Mouse (Mus musculus) skeletal muscle tissue, postnatal 0 days (tissue): ENCODE measurements around the gene Gm42957. TPM values are rescaled to one million over a fixed set of nuclear protein-coding genes. Genes with fewer than 3 reads are reported as not detected.

ENCODE experiments used
- polyA plus RNA-seq: library from polyadenylated mRNA; unstranded; fragments of >200 nt; fragmentation: Nextera tagmentation; extraction: Ambion mirVana; gene quantifications from 2 replicates; pipeline ENCODE4 v1.2.1, GENCODE M21; 2015

Gm42957 gene
- polyA plus RNA-seq, result 0.04 and 0.06 TPM in 2 replicates

DNA sequence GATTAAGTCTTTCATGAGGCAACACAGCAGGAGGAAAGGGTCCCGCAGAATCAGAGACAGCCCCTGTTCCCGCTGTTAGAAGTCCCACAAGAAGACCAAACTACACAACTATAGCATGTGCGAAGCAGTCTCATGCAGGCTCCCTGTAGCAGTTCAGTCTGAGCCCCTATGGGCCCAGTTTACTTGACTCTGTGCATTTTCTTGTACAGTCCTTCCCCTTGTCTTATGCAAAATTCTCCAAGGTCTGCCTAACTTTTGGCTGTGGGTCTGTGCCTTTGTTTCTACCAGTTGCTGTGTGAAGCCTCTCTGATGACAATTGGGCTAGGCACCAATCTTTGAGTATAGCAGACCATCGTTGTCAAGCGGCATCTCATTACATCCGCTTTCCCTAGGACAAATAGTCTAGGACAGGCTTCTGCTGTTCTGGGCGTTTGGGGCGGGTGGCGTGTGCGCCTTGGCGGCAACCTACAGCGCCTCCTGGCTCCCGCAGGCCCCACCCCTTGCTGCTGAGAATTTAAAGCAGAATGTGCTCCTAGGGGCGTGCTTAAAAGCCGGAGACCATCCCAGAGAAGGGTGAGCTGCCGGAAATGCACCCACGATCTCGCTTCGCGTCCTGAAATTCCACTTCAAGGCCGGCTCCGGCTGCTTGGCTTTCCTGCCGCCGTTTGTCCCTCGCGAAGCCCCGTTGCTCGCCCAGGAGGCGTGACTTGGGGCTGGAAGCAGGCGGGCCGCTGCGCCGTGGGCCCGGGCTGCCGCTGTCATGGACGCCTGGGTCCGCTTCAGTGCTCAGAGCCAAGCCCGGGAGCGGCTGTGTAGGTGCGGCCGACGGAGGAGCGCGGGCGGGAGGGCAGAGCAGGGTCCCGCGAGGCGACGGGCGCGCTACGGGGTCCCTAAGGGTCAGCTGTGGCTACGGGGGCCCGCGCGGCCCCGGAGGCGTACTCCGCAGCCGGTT lies at the start of gene Gm42957, which contains the start of gene Pex11b:
Gene Gm42957 (plus strand): TSS at position 547 of the 952 bp plus-strand sequence.
Gene Pex11b (plus strand): TSS at position 449 of the 952 bp plus-strand sequence.

DNA sequence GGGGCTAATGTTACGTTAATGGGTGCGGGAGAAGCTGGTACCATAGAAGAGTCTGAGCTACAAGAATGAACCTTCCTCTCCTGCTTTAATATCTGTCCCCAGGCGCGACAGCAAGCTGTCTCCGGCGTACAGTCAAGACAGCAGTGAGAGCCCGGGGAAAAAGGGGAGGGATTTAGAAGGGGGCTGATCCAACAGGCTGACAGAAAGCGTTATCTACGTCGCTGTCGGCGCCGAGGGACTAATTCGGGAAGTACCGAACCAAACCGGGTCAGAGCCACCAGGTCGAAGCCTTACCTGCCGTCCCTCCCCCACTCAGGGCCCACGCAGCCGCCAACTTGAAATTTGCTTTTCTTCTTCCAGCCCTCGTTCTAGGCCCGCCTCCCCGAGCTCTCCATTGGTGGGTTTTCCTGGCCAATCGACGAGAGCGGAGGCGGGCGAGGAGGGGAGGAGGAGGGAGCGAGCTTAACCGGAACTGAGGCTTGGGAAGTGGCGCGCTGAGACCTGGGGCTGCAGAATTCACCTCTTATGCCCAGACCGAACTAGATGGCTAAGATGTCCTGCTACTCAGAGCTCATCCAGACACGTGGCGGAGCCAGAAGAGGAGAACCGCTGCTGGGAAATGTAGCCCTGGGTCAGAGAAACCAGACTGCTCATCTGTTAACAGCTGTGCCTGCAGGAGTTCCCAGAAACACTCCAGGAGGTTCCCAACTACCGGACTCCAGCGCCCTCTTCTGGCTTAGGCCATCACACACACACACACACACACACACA lies 41.3 kb upstream of the Gm42957 start, which contains the start of gene Polr3gl:
Gene Polr3gl (minus strand): TSS at position 392 of the 771 bp plus-strand sequence.

DNA sequence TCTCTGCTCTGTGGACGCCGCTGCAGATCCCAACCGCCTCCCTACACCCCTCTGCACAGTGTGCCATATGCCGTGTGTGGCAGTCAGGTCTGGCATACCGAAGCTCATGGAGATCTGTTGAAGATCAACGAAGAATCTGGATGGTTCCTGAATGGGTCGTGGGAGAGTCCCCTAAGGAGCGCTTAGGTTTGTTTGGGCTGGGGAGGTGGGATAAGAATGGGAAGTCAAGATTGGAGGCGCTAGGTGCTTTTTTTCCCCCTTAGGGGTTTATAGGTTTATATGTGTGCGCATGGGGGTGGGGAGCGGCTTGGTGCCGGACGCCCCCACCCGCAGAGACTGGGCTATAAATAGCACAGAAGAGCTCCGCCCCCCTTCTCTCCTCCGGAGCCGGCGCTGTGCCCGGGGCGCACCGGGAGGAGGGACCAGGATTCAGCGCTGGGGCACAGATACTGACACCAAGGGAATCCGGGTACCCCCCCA lies 39.0 kb upstream of the Gm42957 start, which contains the start of gene Ankrd34a:
Gene Ankrd34a (plus strand): TSS at position 409 of the 480 bp plus-strand sequence.

DNA sequence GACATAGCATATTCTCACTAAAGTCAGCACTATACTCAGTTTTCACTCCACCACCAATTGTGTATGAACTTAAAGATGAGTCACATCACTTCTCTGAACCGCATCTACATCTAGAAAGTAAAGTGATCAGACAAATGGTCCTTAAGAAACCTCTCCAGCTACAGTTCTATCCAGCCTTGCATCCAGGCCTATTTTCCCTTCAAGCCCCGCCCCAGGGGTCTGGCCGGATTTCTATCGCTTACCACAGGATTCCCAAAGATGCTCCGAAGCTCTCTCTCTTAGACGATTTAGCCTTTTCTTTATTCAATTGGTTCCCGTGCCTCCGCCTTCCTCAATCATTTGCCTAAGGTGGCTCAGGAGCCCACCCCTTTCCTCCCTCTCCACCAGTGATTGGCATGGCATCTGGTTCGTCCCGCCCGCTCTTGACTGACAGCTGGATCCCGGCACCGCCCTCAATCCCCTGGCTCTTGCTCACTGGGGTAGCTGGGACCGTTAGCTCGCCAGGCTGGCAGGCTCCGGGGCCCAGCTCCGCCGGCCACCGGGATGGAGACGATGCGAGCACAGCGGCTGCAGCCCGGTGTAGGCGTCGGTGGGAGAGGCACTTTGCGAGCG lies 34.5 kb upstream of the Gm42957 start, which contains the start of gene Lix1l:
Gene Lix1l (plus strand): TSS at position 511 of the 612 bp plus-strand sequence.

DNA sequence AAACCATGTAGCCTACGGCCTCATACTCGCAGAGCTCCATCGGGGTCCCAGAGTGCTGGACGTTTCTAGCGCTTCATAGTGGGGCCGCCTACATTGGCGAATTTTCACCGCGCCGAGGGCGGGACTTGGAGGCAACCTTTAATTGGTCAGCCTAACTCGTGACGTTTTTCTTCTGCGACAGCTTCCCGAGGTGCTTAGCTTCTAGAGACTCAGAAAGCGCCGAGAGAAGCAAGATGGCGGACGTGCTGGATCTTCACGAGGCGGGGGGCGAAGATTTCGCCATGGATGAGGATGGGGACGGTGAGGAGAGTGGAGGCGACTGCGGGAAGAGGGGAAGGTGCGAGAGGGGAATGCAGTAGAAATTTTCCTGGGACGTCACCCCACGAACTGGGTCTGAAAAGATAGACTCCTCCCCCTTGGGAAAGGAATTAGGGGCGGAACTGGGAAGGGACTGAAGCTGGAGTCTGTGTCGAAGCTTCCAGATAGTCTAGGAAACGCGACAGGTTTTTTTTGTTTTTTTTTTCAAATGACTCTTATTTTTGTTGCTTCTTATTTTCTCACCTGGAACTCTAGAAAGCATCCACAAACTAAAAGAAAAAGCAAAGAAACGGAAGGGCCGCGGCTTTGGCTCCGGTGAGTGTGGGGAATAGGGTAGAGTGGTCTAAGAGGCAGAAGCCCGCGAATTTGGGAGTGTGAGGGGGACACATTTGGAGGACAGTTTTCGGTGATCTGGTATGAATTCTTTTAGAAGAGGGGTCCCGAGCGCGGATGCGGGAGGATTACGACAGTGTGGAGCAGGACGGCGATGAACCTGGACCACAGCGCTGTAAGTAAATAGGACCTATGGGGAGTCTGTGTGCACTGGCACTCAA lies 5.3 kb upstream of the Gm42957 start, which contains the start of gene Rbm8a:
Gene Rbm8a (plus strand): TSS at position 205 of the 872 bp plus-strand sequence.

DNA sequence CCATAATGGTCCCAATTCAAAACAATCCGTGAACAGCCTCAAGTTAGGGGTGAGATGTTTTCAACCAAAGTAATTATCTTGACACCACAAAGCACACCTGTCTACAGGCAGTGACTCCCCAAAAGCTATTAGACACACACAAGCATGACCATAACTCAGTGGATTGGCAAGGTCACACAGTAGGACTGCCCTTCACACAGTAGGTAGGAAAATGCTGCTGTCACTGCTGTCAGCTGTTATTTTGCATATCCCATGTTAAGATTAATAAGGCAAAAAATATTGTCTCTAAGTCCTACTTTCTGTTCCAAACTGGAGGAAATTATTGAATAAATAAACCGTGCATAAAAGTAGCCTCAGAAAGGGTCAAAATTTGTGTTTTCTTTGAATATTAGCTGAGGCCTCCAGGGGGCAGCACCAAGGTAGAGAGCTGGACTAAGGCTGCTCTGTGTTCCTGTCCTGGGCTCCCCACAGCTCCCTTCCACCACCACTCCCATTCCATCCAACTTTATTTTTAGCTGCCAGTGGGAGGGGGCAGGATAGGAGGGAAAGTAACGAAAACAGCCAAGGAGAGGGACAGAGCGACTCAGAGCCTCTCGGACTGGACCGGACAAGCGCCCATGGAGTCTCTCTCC lies 9.9 kb downstream of the Gm42957 start, which contains the start of gene Itga10:
Gene Itga10 (plus strand): TSS at position 567 of the 632 bp plus-strand sequence.

DNA sequence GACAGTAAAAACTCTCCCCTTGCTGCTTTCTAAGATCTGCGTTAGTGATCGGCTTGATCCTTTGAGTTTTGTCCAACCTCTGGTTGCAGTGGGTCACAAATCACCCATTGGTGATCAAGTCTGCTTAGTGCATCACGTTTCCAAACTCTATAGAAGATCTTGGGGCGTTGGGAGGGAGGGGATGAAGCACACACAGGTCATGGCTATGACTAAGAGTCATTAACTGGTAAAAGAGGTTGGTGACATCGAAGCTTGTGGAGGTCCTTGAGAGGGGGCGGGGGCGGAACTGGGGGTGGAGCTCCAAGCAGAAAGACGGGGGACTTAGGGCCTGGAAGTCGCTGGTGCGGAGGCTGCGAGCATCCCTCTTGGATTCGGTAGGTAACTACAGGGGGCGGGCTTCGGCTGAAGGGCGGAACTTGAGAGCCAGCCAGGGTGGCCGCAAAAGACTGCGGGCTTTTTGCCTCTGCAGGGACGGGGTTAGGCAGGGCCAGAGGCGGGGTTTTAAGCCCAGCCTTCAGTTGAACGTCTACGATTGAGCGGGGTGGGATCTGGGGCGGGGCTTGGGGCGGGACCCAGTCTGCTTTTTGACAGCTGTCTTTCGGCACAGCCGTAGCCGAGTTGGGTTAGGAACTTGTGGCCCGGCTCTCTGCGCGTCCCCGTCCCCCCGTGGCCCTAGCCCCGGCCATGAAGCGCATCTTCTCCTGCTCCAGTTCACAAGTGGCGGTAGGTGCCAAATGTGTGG lies 34.6 kb downstream of the Gm42957 start, which contains the start of gene Ankrd35:
Gene Ankrd35 (plus strand): TSS at position 405 of the 742 bp plus-strand sequence.

DNA sequence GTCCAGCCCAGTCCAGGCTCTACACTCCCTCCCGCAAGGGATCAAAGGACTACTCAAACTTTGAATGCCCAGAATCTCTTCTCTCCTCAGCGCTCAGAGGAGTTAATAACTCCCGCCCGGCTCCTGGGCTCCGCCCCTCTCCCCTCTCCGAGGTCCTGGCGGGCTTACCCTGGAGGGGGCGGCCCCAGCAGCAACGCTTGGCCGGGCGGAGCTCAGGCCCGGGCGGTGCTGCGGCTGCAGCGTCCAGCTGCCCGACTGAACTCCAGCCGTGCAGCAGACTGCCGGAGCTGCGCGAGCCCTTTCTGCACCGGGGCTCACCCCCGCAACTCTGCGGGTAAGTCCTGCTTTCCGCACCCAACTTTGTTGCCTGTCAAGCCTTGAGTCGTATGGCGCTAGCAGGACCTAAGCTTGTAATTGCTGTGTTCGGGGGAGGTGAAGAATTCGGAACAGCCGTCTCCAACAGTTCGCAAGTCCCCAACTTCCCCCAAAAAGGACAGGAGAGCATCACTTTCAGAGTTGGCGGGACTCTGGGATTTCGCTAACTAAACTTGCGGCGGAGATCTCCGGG lies 61.0 kb downstream of the Gm42957 start, which contains the start of gene Pias3:
Gene Pias3 (plus strand): TSS at position 187 of the 568 bp plus-strand sequence.

Other genes starting within 250 kb of the Gm42957 start
- gene BC107364, start 183.2 kb upstream of the Gm42957 start, polyA plus RNA-seq, result 0.14 and 0.28 TPM in 2 replicates
- 125 and 141 TPM in 2 replicates for gene Hfe2, start 110.3 kb upstream of the Gm42957 start, polyA plus RNA-seq
- 222 and 240 TPM in 2 replicates for gene Txnip, start 77.5 kb upstream of the Gm42957 start, polyA plus RNA-seq
- 1.4 and 1.7 TPM in 2 replicates for gene Gm16253, start 58.5 kb upstream of the Gm42957 start, polyA plus RNA-seq
- 31.7 and 37.7 TPM in 2 replicates for gene Polr3gl, start 41.3 kb upstream of the Gm42957 start, polyA plus RNA-seq
- 1.7 and 1.9 TPM in 2 replicates for gene Ankrd34a, start 38.8 kb upstream of the Gm42957 start, polyA plus RNA-seq
- 4.0 and 4.3 TPM in 2 replicates for gene Lix1l, start 34.3 kb upstream of the Gm42957 start, polyA plus RNA-seq
- 63.7 and 74.3 TPM in 2 replicates for gene Rbm8a, start 5.5 kb upstream of the Gm42957 start, polyA plus RNA-seq
- gene Pex11b, start 98 bp upstream of the Gm42957 start, polyA plus RNA-seq, result 40.3 and 41.8 TPM in 2 replicates
- 0.86 and 0.88 TPM in 2 replicates for gene Itga10, start 10.1 kb downstream of the Gm42957 start, polyA plus RNA-seq
- gene Ankrd35, start 34.7 kb downstream of the Gm42957 start, polyA plus RNA-seq, result 1.6 and 2.3 TPM in 2 replicates
- gene Pias3, start 60.9 kb downstream of the Gm42957 start, polyA plus RNA-seq, result 21.6 and 23.0 TPM in 2 replicates
- 2.8 and 3.1 TPM in 2 replicates for gene Nudt17, start 73.1 kb downstream of the Gm42957 start, polyA plus RNA-seq
- gene Polr3c, start 92.2 kb downstream of the Gm42957 start, polyA plus RNA-seq, result 20.9 TPM in 2 replicates
- gene Rnf115, start 92.2 kb downstream of the Gm42957 start, polyA plus RNA-seq, result 42.0 and 48.3 TPM in 2 replicates
- gene Pdzk1, start 193.8 kb downstream of the Gm42957 start, polyA plus RNA-seq, result not detected in 2 replicates
- gene Cd160, start 193.9 kb downstream of the Gm42957 start, polyA plus RNA-seq, result 0.08 and 0.09 TPM in 2 replicates